Mouse (Mus musculus) forebrain, embryonic 11.5 days (tissue): ENCODE data around the gene Itgb2. TPM values are rescaled to one million over a fixed set of nuclear protein-coding genes. Genes with fewer than 3 reads are reported as not detected.

Experiments used
- ATAC-seq: fragments of 200-750 bp; cut with Nextera tagmentation; replicated peaks from 2 replicates; pipeline ENCODE4 v1.8.0; 2017; ENCODE audit warnings: moderate TSS enrichment; ENCODE audit not compliant: low FRiP score
- DNase-seq: peaks from one replicate; pipeline ENCODE4 v3.0.0-alpha.2; 2017; ENCODE audit warnings: low spot score
- H3K27ac ChIP-seq: fragments of 300-500 bp; sonication (generic); 2 replicates; pipeline ENCODE4 v1.5.1; 2014; ENCODE audit warnings: low read depth, low read length
- H3K27me3 ChIP-seq: fragments of 300-500 bp; sonication (generic); 2 replicates; pipeline ENCODE4 v1.6.1; 2014; ENCODE audit warnings: mild to moderate bottlenecking, low read length, mixed read lengths; ENCODE audit not compliant: control insufficient read depth, insufficient read depth
- H3K36me3 ChIP-seq: fragments of 300-500 bp; sonication (generic); 2 replicates; pipeline ENCODE4 v1.6.1; 2014; ENCODE audit warnings: mild to moderate bottlenecking, low read length, moderate library complexity, mixed read lengths; ENCODE audit not compliant: control insufficient read depth, insufficient read depth
- H3K4me1 ChIP-seq: fragments of 300-500 bp; sonication (generic); replicated peaks from 2 replicates; pipeline ENCODE4 v1.6.1; 2014; ENCODE audit warnings: low read length, mixed read lengths; ENCODE audit not compliant: control insufficient read depth, insufficient read depth
- H3K4me2 ChIP-seq: fragments of 300-500 bp; sonication (generic); 2 replicates; pipeline ENCODE4 v1.6.1; 2014; ENCODE audit warnings: low read depth, mild to moderate bottlenecking, low read length, moderate library complexity, mixed read lengths; ENCODE audit not compliant: severe bottlenecking
- H3K4me3 ChIP-seq: fragments of 300-500 bp; sonication (generic); 2 replicates; pipeline ENCODE4 v1.5.1; 2014; ENCODE audit warnings: low read depth, low read length
- H3K9ac ChIP-seq: fragments of 300-500 bp; sonication (generic); 2 replicates; pipeline ENCODE4 v1.6.1; 2014; ENCODE audit warnings: low read length
- H3K9me3 ChIP-seq: fragments of 300-500 bp; sonication (generic); 2 replicates; pipeline ENCODE4 v1.6.1; 2016; ENCODE audit warnings: low read length, mixed read lengths; ENCODE audit not compliant: control insufficient read depth
- WGBS: fragments of 180-500 bp; shearing (Covaris S2); extraction: QIAGEN DNeasy Blood & Tissue Kit; methylation state at CpG from one replicate; pipeline ENCODE4 v1.1.7; 2014; 5-methylcytosine and 5-hydroxymethylcytosine counted together
- polyA plus RNA-seq: library from polyadenylated mRNA; unstranded; fragments of >200 nt; fragmentation: Nextera tagmentation; extraction: Ambion mirVana; gene quantifications from 2 replicates; pipeline ENCODE4 v1.2.1, GENCODE M21; 2014

The Itgb2 gene
- polyA plus RNA-seq = 1.2 and 1.3 TPM in 2 replicates

DNA sequence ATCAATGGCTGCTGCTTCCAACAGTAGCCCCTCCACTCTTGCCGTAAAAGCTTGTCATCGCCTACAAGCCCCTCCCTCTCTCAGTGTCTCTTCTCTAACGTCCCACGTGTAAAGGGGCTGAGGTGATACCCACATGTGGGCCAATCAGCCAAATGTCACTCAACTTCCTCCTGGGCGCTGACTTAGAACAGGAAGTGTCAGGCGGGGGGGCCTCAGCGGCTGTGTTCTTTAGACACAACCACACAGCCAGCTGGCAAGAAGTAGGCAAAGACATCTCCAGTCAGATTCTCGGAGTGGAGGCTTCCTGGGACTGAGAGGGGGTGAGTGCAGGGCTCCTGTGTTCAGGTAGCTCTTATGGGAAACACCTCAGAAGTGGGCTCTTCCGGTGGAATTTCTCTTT lies at the start of gene Itgb2:
Gene Itgb2, plus strand, starts transcription at position 113 of the 400 bp plus-strand sequence.
- 72% methylated on average over 9 of the region's 9 CpGs for WGBS
- H3K27ac ChIP-seq = no peak within 1 kb of the TSS
- no peaks in the 10 kb centered on the region for H3K9me3 ChIP-seq
- no peaks in the 10 kb centered on the region for H3K27me3 ChIP-seq
- no peak within 1 kb of the TSS for H3K4me2 ChIP-seq
- H3K9ac ChIP-seq = no peak within 1 kb of the TSS
- ATAC-seq (no peak), DNase-seq (no peak)
- no peak within 1 kb of the TSS for H3K4me3 ChIP-seq
- H3K36me3 ChIP-seq = no peaks in the 10 kb centered on the region
- H3K4me1 ChIP-seq = no peaks in the 10 kb centered on the region

DNA sequence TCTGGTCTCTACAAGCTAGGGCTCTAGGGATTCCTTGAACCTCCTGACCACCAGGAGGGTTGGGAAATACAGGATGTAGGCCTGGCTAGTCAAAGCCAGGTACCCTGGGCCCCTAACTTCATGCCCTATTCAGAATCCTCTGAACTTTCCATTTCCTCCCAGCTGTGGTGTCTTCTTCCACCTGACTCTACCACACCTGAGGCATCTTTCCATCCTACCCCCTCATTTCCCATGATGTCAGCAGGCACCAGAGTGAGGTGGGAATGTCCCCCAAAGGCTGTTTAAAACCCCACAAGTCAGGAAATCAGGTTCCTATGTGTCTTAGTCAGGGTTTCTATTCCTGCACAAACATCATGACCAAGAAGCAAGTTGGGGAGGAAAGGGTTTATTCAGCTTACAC lies 48.2 kb upstream of the Itgb2 start:
- Histone ChIP-seq H3K4me1 (no peaks in the 10 kb centered on the region), H3K36me3 (no peaks in the 10 kb centered on the region), H3K27me3 (no peaks in the 10 kb centered on the region), H3K9me3 (no peaks in the 10 kb centered on the region), H3K27ac (no peak overlapping the region), H3K4me2 (no peak overlapping the region), H3K4me3 (no peak overlapping the region), H3K9ac (no peak overlapping the region)
- no peak for ATAC-seq
- DNase-seq = no peak

DNA sequence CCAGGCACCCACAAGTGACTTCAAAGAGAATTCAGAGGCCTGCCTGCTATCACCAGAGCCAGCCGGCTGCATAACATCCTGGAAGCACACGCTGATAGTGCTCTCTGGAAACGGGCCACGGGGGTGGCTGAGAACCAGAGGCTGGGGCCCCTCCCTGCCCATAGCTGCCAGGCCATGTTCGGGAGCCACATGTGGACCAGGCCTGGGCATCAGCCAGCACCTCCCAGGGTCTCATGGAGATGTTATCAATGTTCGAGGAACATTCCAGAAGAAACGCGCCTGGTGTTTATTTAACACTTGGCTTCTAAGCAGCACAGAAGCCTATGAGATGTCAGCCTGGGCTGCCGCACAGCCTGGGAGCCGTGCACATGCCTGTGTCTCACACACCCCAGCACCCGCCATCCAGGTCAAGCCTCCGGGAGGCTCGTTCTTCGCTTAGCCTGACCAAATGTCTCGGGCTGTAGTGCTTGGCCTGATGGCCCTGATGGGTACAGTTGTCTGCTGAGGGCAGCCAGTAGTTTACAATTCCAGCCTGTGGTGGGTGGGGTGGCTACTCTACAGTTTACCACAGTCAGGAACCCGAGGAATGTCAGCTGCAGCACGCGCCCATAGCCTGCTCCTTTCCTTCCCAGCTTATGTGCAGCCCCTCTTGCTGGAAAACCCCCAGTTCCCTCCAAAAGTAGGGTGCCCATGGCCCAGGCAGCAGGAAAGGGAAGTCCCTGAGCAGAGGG lies 45.7 kb upstream of the Itgb2 start:
- Histone ChIP-seq H3K4me3 (no peak overlapping the region), H3K4me1 (no peaks in the 10 kb centered on the region), H3K36me3 (peaks cover 9% of the 10 kb centered on the region; the same call in 1 of the 2 replicates), H3K4me2 (no peak overlapping the region), H3K27ac (no peak overlapping the region), H3K9ac (no peak overlapping the region), H3K27me3 (no peaks in the 10 kb centered on the region), H3K9me3 (no peaks in the 10 kb centered on the region)
- ATAC-seq (no peak), DNase-seq (no peak)
- WGBS = 77% methylated on average over 18 of the region's 18 CpGs

DNA sequence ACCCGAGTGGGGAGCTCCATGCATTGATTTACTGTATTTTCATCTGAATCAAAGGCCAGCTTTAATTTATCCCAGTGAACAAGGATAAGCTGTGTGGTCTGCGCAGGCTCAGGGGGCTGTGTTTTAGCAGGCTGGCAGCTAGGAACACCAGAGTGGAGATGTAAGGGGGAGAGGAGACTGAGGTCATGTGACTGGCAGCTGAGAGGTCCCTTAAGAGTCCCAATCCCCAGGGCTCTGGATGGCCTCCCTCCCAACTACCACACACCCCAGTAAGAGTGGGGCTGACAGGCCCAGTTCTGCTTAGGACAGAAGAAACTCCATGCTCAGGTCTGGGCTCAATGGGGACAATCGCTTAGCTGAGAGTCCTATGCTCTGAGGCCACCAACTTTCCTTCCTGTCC lies 44.3 kb upstream of the Itgb2 start:
- H3K4me3 ChIP-seq = no peak overlapping the region
- H3K36me3 ChIP-seq = peaks cover 9% of the 10 kb centered on the region; the same call in 1 of the 2 replicates
- no peaks in the 10 kb centered on the region for H3K27me3 ChIP-seq
- H3K4me2 ChIP-seq = no peak overlapping the region
- no peaks in the 10 kb centered on the region for H3K4me1 ChIP-seq
- 84% methylated on average over 3 of the region's 3 CpGs for WGBS
- H3K9me3 ChIP-seq = no peaks in the 10 kb centered on the region
- DNase-seq (no peak), ATAC-seq (no peak)
- no peak overlapping the region for H3K27ac ChIP-seq
- H3K9ac ChIP-seq = no peak overlapping the region

DNA sequence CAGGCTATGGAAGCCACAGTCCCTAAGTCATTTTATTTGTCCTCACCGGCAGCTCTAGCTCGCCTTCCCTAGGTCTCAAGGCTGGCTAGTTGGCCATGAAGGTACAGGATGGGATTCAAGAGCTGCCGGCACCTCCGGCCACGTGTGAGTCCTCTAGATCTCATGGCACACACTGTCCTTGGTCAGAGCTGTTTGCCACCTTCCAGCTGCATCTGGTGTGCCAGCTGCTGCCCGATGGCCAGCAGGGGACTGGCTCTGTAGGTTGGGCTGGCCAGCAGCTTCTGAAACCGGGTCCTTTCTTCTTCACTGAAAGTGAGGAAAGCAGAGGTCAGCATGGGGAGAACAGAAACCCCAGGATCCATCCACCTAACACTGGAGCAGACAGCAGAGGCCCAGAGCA lies 41.9 kb upstream of the Itgb2 start:
- 91% methylated on average over 7 of the region's 7 CpGs for WGBS
- no peak overlapping the region for H3K4me2 ChIP-seq
- H3K27me3 ChIP-seq = no peaks in the 10 kb centered on the region
- H3K4me1 ChIP-seq = no peaks in the 10 kb centered on the region
- H3K27ac ChIP-seq = no peak overlapping the region
- no peak overlapping the region for H3K9ac ChIP-seq
- no peak overlapping the region for H3K4me3 ChIP-seq
- peaks cover 10% of the 10 kb centered on the region; the same call in 1 of the 2 replicates for H3K36me3 ChIP-seq
- ATAC-seq = no peak
- H3K9me3 ChIP-seq = no peaks in the 10 kb centered on the region
- DNase-seq = no peak

DNA sequence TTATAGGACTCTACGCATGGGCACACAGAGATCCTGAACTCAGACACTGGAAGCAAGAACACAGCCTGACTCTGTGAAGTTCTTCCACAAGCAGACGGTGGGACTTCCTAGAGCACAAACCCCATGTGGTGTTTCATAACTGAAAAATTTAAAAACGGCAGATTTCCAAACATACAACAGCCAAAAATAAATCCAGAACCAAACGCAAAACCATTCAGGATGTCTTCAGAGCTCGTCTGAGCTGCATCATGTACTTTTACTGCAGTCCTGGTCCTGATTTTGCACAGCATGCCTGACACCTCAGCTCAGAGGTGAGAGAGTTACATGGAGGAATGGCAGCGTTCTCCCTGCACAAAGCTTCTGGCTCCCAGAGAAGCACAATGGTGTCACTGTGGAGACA lies 38.5 kb upstream of the Itgb2 start:
- ATAC-seq = no peak
- no peak overlapping the region for H3K4me3 ChIP-seq
- 93% methylated on average over 6 of the region's 6 CpGs for WGBS
- no peaks in the 10 kb centered on the region for H3K4me1 ChIP-seq
- no peak overlapping the region for H3K9ac ChIP-seq
- H3K4me2 ChIP-seq = no peak overlapping the region
- no peaks in the 10 kb centered on the region for H3K9me3 ChIP-seq
- H3K27ac ChIP-seq = no peak overlapping the region
- H3K36me3 ChIP-seq = peaks cover 12% of the 10 kb centered on the region; the same call in 1 of the 2 replicates
- DNase-seq = no peak
- no peaks in the 10 kb centered on the region for H3K27me3 ChIP-seq

DNA sequence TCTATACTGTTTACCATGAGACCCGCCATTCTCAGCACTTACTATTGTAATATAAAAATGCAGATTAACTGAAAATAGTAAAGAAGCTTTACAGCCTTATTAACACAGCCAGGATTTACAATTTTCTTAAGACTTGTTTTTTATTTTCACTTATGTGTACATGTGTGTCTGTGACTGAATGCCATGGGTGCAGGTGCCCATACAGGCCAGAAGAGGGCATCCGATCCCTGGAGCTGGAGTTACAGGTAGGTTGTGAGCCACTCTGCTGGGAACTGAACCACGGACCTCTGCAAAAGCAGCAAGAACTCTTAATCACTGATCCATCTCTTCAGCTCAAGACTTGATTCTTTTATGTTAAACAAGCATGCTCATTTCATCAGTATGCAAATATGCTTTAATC lies 37.2 kb upstream of the Itgb2 start:
- no peaks in the 10 kb centered on the region for H3K4me1 ChIP-seq
- no peaks in the 10 kb centered on the region for H3K9me3 ChIP-seq
- H3K9ac ChIP-seq = no peak overlapping the region
- peaks cover 6% of the 10 kb centered on the region; the same call in 1 of the 2 replicates for H3K36me3 ChIP-seq
- no peak overlapping the region for H3K4me3 ChIP-seq
- H3K27me3 ChIP-seq = no peaks in the 10 kb centered on the region
- ATAC-seq (no peak), DNase-seq (no peak)
- 96% methylated on average over 3 of the region's 3 CpGs for WGBS
- H3K4me2 ChIP-seq = no peak overlapping the region
- H3K27ac ChIP-seq = no peak overlapping the region

DNA sequence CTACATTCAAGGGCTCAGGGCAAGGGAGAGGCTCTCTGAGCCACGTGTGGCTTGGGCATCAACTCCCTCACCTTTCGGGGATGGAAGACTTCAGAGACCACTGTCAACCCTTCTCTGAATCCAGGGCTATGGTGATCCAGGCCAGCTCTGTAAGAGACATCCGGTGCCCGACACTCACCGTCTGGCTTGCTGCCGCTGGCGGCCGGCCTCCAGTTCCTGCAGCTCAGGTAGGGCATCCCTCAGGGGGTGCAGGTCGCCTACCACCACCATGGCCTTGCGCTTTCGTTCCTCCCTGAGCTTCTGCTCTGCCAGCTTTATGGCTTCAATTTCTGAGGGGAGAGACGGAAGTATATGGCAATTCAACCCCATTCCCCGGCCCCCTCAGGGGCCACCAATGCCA lies 32.9 kb upstream of the Itgb2 start:
- no peaks in the 10 kb centered on the region for H3K27me3 ChIP-seq

DNA sequence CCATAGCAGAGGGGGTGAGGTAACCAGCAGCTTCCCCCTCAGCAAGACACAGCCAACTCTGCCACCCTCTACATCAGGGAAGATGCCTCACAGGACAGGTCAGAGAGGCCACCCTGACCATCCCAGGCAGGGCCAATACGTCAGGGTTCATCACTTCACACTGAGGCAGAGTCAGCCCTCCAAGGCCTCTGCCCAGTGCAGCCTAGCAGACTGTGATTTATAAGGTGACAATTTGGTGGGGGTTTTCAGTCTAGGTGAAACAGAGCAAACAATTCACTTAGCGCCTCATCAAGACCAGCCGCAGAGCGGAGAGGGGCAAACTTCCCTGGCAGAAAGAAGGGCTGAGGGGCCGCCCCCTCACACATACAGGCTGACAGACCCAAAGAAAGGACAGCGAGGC lies 31.8 kb upstream of the Itgb2 start:
- no peaks in the 10 kb centered on the region for H3K9me3 ChIP-seq
- no peak for ATAC-seq
- H3K36me3 ChIP-seq = peaks cover under 1% of the 10 kb centered on the region; the same call in 1 of the 2 replicates
- H3K27ac ChIP-seq = no peak overlapping the region
- no peak overlapping the region for H3K4me3 ChIP-seq
- H3K4me1 ChIP-seq = no peaks in the 10 kb centered on the region
- DNase-seq = no peak
- H3K9ac ChIP-seq = no peak overlapping the region
- 90% methylated on average over 6 of the region's 6 CpGs for WGBS
- H3K27me3 ChIP-seq = no peaks in the 10 kb centered on the region
- no peak overlapping the region for H3K4me2 ChIP-seq

More for the DNA sequence above, 32.9 kb upstream of the Itgb2 start:
- 97% methylated on average over 13 of the region's 13 CpGs for WGBS
- DNase-seq = no peak
- peaks cover 3% of the 10 kb centered on the region; the same call in 1 of the 2 replicates for H3K36me3 ChIP-seq
- no peak for ATAC-seq
- no peaks in the 10 kb centered on the region for H3K9me3 ChIP-seq
- H3K4me2 ChIP-seq = no peak overlapping the region
- no peak overlapping the region for H3K9ac ChIP-seq
- H3K27ac ChIP-seq = no peak overlapping the region
- H3K4me1 ChIP-seq = no peaks in the 10 kb centered on the region
- H3K4me3 ChIP-seq = no peak overlapping the region
